Mouse (Mus musculus) forebrain, embryonic 13.5 days (tissue): ENCODE data around the gene Samd4b. TPM values are rescaled to one million over a fixed set of nuclear protein-coding genes. Genes with fewer than 3 reads are reported as not detected.
"Not testable (repeated sequence)": the region's sequence is repeated elsewhere in the genome, so short reads cannot be mapped to it uniquely, and the experiment has no call there.

Source experiments
- ATAC-seq: fragments of 200-750 bp; cut with Nextera tagmentation; 2 replicates; pipeline ENCODE4 v1.8.0; 2017
- H3K27ac ChIP-seq: fragments of 300-500 bp; sonication (generic); 2 replicates; pipeline ENCODE4 v1.5.1; 2015; ENCODE audit warnings: inconsistent platforms, mild to moderate bottlenecking, moderate library complexity
- H3K27me3 ChIP-seq: fragments of 300-500 bp; sonication (generic); 2 replicates; pipeline ENCODE4 v1.6.1; 2015; ENCODE audit warnings: mild to moderate bottlenecking, inconsistent platforms
- H3K36me3 ChIP-seq: fragments of 300-500 bp; sonication (generic); 2 replicates; pipeline ENCODE4 v1.6.1; 2015; ENCODE audit warnings: mild to moderate bottlenecking, inconsistent platforms; ENCODE audit not compliant: poor library complexity, severe bottlenecking
- H3K4me1 ChIP-seq: fragments of 300-500 bp; sonication (generic); 2 replicates; pipeline ENCODE4 v1.6.1; 2015; ENCODE audit warnings: inconsistent platforms
- H3K4me2 ChIP-seq: fragments of 300-500 bp; sonication (generic); 2 replicates; pipeline ENCODE4 v1.6.1; 2015; ENCODE audit warnings: inconsistent platforms, mild to moderate bottlenecking, moderate library complexity
- H3K4me3 ChIP-seq: fragments of 300-500 bp; sonication (generic); 2 replicates; pipeline ENCODE4 v1.5.1; 2015; ENCODE audit warnings: mild to moderate bottlenecking, inconsistent platforms
- H3K9ac ChIP-seq: fragments of 300-500 bp; sonication (generic); 2 replicates; pipeline ENCODE4 v1.6.1; 2015; ENCODE audit warnings: mild to moderate bottlenecking, inconsistent platforms
- H3K9me3 ChIP-seq: fragments of 300-500 bp; sonication (generic); replicated peaks from 2 replicates; pipeline ENCODE4 v1.6.1; 2016; ENCODE audit warnings: inconsistent platforms
- WGBS: fragments of 180-500 bp; shearing (Covaris S2); methylation state at CpG from one replicate; pipeline ENCODE4 v1.1.7; 2015; 5-methylcytosine and 5-hydroxymethylcytosine counted together
- polyA plus RNA-seq: library from polyadenylated mRNA; unstranded; fragments of >200 nt; fragmentation: Nextera tagmentation; extraction: Ambion mirVana; gene quantifications from 2 replicates; pipeline ENCODE4 v1.2.1, GENCODE M21; 2015

Samd4b gene
- polyA plus RNA-seq, 1 experiment from 2014 or later: 20.5 TPM

GRCm38 (mm10) chr7:28527922-28528719 is 69.8 kb downstream of the Samd4b start:
- H3K27ac ChIP-seq: no peak overlapping the region
- H3K4me1 ChIP-seq: no peaks in the 10 kb centered on the region
- 8% methylated on average over 19 of the region's 19 CpGs for WGBS
- no peaks in the 10 kb centered on the region for H3K36me3 ChIP-seq
- 0 out of 2 replicates have a peak, but pooled peaks cover 3% of the 10 kb centered on the region for H3K27me3 ChIP-seq
- no peaks in the 10 kb centered on the region for H3K9me3 ChIP-seq
- H3K9ac ChIP-seq: no peak overlapping the region
- no peak for ATAC-seq
- H3K4me3 ChIP-seq: no peak overlapping the region
- H3K4me2 ChIP-seq: no peak overlapping the region

GRCm38 (mm10) chr7:28522536-28522935 is 75.4 kb downstream of the Samd4b start, which contains the start of gene Ifnl3:
Gene Ifnl3 (plus strand): TSS chr7:28522836.
- not testable (repeated sequence) for H3K9me3 ChIP-seq, H3K27ac ChIP-seq, H3K9ac ChIP-seq, H3K4me2 ChIP-seq, H3K27me3 ChIP-seq, H3K4me3 ChIP-seq, H3K36me3 ChIP-seq, ATAC-seq, H3K4me1 ChIP-seq
- WGBS: 68% methylated on average over 5 of the region's 6 CpGs

GRCm38 (mm10) chr7:28511441-28511840 is 86.5 kb downstream of the Samd4b start:
- no peaks in the 10 kb centered on the region for H3K36me3 ChIP-seq
- no peaks in the 10 kb centered on the region for H3K9me3 ChIP-seq
- WGBS: 68% methylated on average over 8 of the region's 8 CpGs
- no peaks in the 10 kb centered on the region for H3K4me1 ChIP-seq
- no peaks in the 10 kb centered on the region for H3K27me3 ChIP-seq
- ATAC-seq: no peak
- no peak overlapping the region for H3K4me3 ChIP-seq
- H3K27ac ChIP-seq: no peak overlapping the region
- no peak overlapping the region for H3K4me2 ChIP-seq
- H3K9ac ChIP-seq: no peak overlapping the region

GRCm38 (mm10) chr7:28510405-28510974 is 87.5 kb downstream of the Samd4b start, which contains the start of gene Ifnl2:
Gene Ifnl2 (minus strand): TSS chr7:28510455.
- H3K4me1 ChIP-seq, H3K36me3 ChIP-seq, H3K4me2 ChIP-seq, H3K27ac ChIP-seq, H3K9ac ChIP-seq, H3K9me3 ChIP-seq, ATAC-seq, H3K27me3 ChIP-seq, H3K4me3 ChIP-seq: not testable (repeated sequence)
- WGBS: 69% methylated on average over 8 of the region's 8 CpGs

- not testable (repeated sequence) for H3K36me3 ChIP-seq, H3K27ac ChIP-seq, H3K4me1 ChIP-seq, ATAC-seq, H3K4me3 ChIP-seq, H3K4me2 ChIP-seq, H3K9me3 ChIP-seq, H3K9ac ChIP-seq, H3K27me3 ChIP-seq
- WGBS: 80% methylated on average over 2 of the region's 2 CpGs
Measured at GRCm38 (mm10) chr7:28509121-28509520, 88.8 kb downstream of the Samd4b start.

GRCm38 (mm10) chr7:28505585-28505984 is 92.4 kb downstream of the Samd4b start:
- ATAC-seq: no peak
- Histone ChIP-seq H3K9me3 (peaks cover 7% of the 10 kb centered on the region; the same call in 1 of the 2 replicates), H3K4me3 (no peak overlapping the region), H3K27me3 (no peaks in the 10 kb centered on the region), H3K36me3 (no peaks in the 10 kb centered on the region), H3K4me2 (no peak overlapping the region), H3K27ac (no peak overlapping the region), H3K4me1 (no peaks in the 10 kb centered on the region), H3K9ac (no peak overlapping the region)
- WGBS: 5% methylated on average over 5 of the region's 5 CpGs

- Histone ChIP-seq H3K36me3 (no peaks in the 10 kb centered on the region), H3K9ac (no peak overlapping the region), H3K4me3 (no peak overlapping the region), H3K4me2 (no peak overlapping the region), H3K27ac (no peak overlapping the region; the same call in 1 of the 2 replicates), H3K9me3 (no peaks in the 10 kb centered on the region), H3K4me1 (0 out of 2 replicates have a peak, but pooled peaks cover 4% of the 10 kb centered on the region), H3K27me3 (no peaks in the 10 kb centered on the region)
- ATAC-seq: no peak
- WGBS: 68% methylated on average over 11 of the region's 11 CpGs
Measured at GRCm38 (mm10) chr7:28495426-28495825, 102.5 kb downstream of the Samd4b start.

GRCm38 (mm10) chr7:28492310-28492709 is 105.6 kb downstream of the Samd4b start:
- Histone ChIP-seq H3K27me3 (peaks cover 21% of the 10 kb centered on the region; the same call in 1 of the 2 replicates), H3K4me3 (no peak overlapping the region), H3K36me3 (no peaks in the 10 kb centered on the region), H3K27ac (no peak overlapping the region), H3K4me2 (no peak overlapping the region), H3K4me1 (peaks cover 8% of the 10 kb centered on the region; the same call in 1 of the 2 replicates), H3K9ac (no peak overlapping the region), H3K9me3 (no peaks in the 10 kb centered on the region)
- no peak for ATAC-seq
- 82% methylated on average over 8 of the region's 8 CpGs for WGBS

GRCm38 (mm10) chr7:28490903-28491302 is 107.0 kb downstream of the Samd4b start:
- ATAC-seq: no peak
- Histone ChIP-seq H3K4me1 (peaks cover 8% of the 10 kb centered on the region; the same call in 1 of the 2 replicates), H3K27me3 (peaks cover 27% of the 10 kb centered on the region; the same call in 1 of the 2 replicates), H3K4me2 (0 out of 2 replicates have a peak overlapping the region, but pooled peaks have one; percentile 4), H3K4me3 (no peak overlapping the region), H3K9ac (no peak overlapping the region), H3K36me3 (no peaks in the 10 kb centered on the region), H3K27ac (no peak overlapping the region), H3K9me3 (no peaks in the 10 kb centered on the region)
- WGBS: 33% methylated on average over 14 of the region's 14 CpGs

- no peaks in the 10 kb centered on the region for H3K9me3 ChIP-seq
- H3K4me1 ChIP-seq: peaks cover 8% of the 10 kb centered on the region; the same call in 1 of the 2 replicates
- H3K27me3 ChIP-seq: peaks cover 27% of the 10 kb centered on the region; the same call in 1 of the 2 replicates
- H3K9ac ChIP-seq: no peak overlapping the region
- no peak overlapping the region for H3K4me3 ChIP-seq
- no peak overlapping the region for H3K27ac ChIP-seq
- H3K4me2 ChIP-seq: 0 out of 2 replicates have a peak overlapping the region, but pooled peaks have one; percentile 4
- no peak for ATAC-seq
- WGBS: 3% methylated on average over 10 of the region's 10 CpGs
- no peaks in the 10 kb centered on the region for H3K36me3 ChIP-seq
Measured at GRCm38 (mm10) chr7:28490410-28490809, 107.5 kb downstream of the Samd4b start.

- H3K4me2 ChIP-seq: peak overlapping the region; percentile 50
Measured at GRCm38 (mm10) chr7:28488030-28488491, 109.9 kb downstream of the Samd4b start.

GRCm38 (mm10) chr7:28484192-28484591 is 113.8 kb downstream of the Samd4b start:
- no peak overlapping the region for H3K4me3 ChIP-seq
- H3K36me3 ChIP-seq: no peaks in the 10 kb centered on the region
- peaks cover 3% of the 10 kb centered on the region; the same call in 1 of the 2 replicates for H3K4me1 ChIP-seq
- H3K9me3 ChIP-seq: no peaks in the 10 kb centered on the region
- ATAC-seq: no peak
- H3K27me3 ChIP-seq: peaks cover 25% of the 10 kb centered on the region; the same call in 1 of the 2 replicates
- H3K4me2 ChIP-seq: no peak overlapping the region
- 55% methylated on average over 4 of the region's 4 CpGs for WGBS
- H3K9ac ChIP-seq: no peak overlapping the region
- no peak overlapping the region for H3K27ac ChIP-seq

More at GRCm38 (mm10) chr7:28488030-28488491, 109.9 kb downstream of the Samd4b start:
- H3K4me1 ChIP-seq: peaks cover 8% of the 10 kb centered on the region; the same call in 1 of the 2 replicates
- H3K9me3 ChIP-seq: no peaks in the 10 kb centered on the region
- H3K4me3 ChIP-seq: peak overlapping the region; percentile 15
- peaks cover 27% of the 10 kb centered on the region; the same call in 1 of the 2 replicates for H3K27me3 ChIP-seq
- WGBS: 4% methylated on average over 16 of the region's 16 CpGs
- H3K9ac ChIP-seq: peak overlapping the region; percentile 37; the same call in 1 of the 2 replicates
- H3K36me3 ChIP-seq: no peaks in the 10 kb centered on the region
- no peak for ATAC-seq
- no peak overlapping the region for H3K27ac ChIP-seq
